Mouse (Mus musculus): ENCODE measurements around the gene Atp6v0a4. TPM values are rescaled to one million over a fixed set of nuclear protein-coding genes. Genes with fewer than 3 reads are reported as not detected.

Atp6v0a4 gene
- total RNA-seq, 4 experiments from 2014 or later = 1.6 to 13.4 (median 6.3) TPM

GRCm38 (mm10) chr6:38125462-38125861, 1.1 kb upstream of the Atp6v0a4 start:
- no peak for DNase-seq (ENCODE audit: low spot score in 2 of 2)

GRCm38 (mm10) chr6:38124882-38125281, 496 bp upstream of the Atp6v0a4 start:
- DNase-seq (ENCODE audit: low spot score in 2 of 2) = no peak

- no peak for DNase-seq (ENCODE audit: low spot score in 2 of 2)
Measured at GRCm38 (mm10) chr6:38123471-38124206, 747 bp downstream of the Atp6v0a4 start.

- no peak for DNase-seq (ENCODE audit: low spot score in 2 of 2)
Measured at GRCm38 (mm10) chr6:38122791-38123190, 1.6 kb downstream of the Atp6v0a4 start.

- no peak for DNase-seq (ENCODE audit: low spot score in 2 of 2)
Measured at GRCm38 (mm10) chr6:38121843-38122242, 2.5 kb downstream of the Atp6v0a4 start.

- no peak for DNase-seq (ENCODE audit: low spot score in 2 of 2)
Measured at GRCm38 (mm10) chr6:38120681-38121371, 3.6 kb downstream of the Atp6v0a4 start.

- no peak for DNase-seq (ENCODE audit: low spot score in 2 of 2)
Measured at GRCm38 (mm10) chr6:38118341-38118740, 6.0 kb downstream of the Atp6v0a4 start.

- DNase-seq (ENCODE audit: low spot score in 2 of 2) = peak in 1 of 2 experiments; percentile 43
Measured at GRCm38 (mm10) chr6:38116107-38116770, 8.1 kb downstream of the Atp6v0a4 start.

GRCm38 (mm10) chr6:38110859-38111258, 13.5 kb downstream of the Atp6v0a4 start:
- DNase-seq (ENCODE audit: low spot score in 2 of 2) = no peak

GRCm38 (mm10) chr6:38109871-38110270, 14.5 kb downstream of the Atp6v0a4 start:
- no peak for DNase-seq (ENCODE audit: low spot score in 2 of 2)

- DNase-seq (ENCODE audit: low spot score in 2 of 2) = no peak
Measured at GRCm38 (mm10) chr6:38109160-38109795, 15.1 kb downstream of the Atp6v0a4 start, which contains the start of gene Tmem213. Tmem213 (plus strand) TSS chr6:38109255.

- DNase-seq (ENCODE audit: low spot score in 2 of 2) = no peak
Measured at GRCm38 (mm10) chr6:38108449-38108848, 15.9 kb downstream of the Atp6v0a4 start.

GRCm38 (mm10) chr6:38105924-38106323, 18.5 kb downstream of the Atp6v0a4 start:
- DNase-seq (ENCODE audit: low spot score in 2 of 2) = no peak

GRCm38 (mm10) chr6:38103775-38104174, 20.6 kb downstream of the Atp6v0a4 start:
- DNase-seq (ENCODE audit: low spot score in 2 of 2) = no peak

GRCm38 (mm10) chr6:38102216-38102795, 22.1 kb downstream of the Atp6v0a4 start:
- DNase-seq (ENCODE audit: low spot score in 2 of 2) = no peak

GRCm38 (mm10) chr6:38096961-38097370, 27.4 kb downstream of the Atp6v0a4 start:
- DNase-seq (ENCODE audit: low spot score in 2 of 2) = no peak

GRCm38 (mm10) chr6:38094701-38095100, 29.7 kb downstream of the Atp6v0a4 start:
- no peak for DNase-seq (ENCODE audit: low spot score in 2 of 2)

- DNase-seq (ENCODE audit: low spot score in 2 of 2) = no peak
Measured at GRCm38 (mm10) chr6:38092539-38092938, 31.8 kb downstream of the Atp6v0a4 start.

- no peak for DNase-seq (ENCODE audit: low spot score in 2 of 2)
Measured at GRCm38 (mm10) chr6:38087242-38088026, 37.0 kb downstream of the Atp6v0a4 start.

GRCm38 (mm10) chr6:38083204-38083603, 41.2 kb downstream of the Atp6v0a4 start:
- no peak for DNase-seq (ENCODE audit: low spot score in 2 of 2)
